Mouse (Mus musculus) ES-E14 (cell line): ENCODE data around the gene Padi6. TPM values are rescaled to one million over a fixed set of nuclear protein-coding genes. Genes with fewer than 3 reads are reported as not detected.

ENCODE experiments used
- DNase-seq: peaks from one replicate; pipeline ENCODE4 v3.0.0-alpha.2; 2013; ENCODE audit warnings: low read depth, low spot score
- H3K27ac ChIP-seq: 2 replicates; pipeline ENCODE4 v1.5.1; 2012; ENCODE audit warnings: low read depth, mild to moderate bottlenecking, low read length, moderate library complexity, mixed read lengths; ENCODE audit not compliant: poor library complexity, insufficient read depth, severe bottlenecking
- H3K36me3 ChIP-seq: 2 replicates; pipeline ENCODE4 v1.6.1; 2012; ENCODE audit warnings: mild to moderate bottlenecking, low read length, moderate library complexity, mixed read lengths; ENCODE audit not compliant: control insufficient read depth, poor library complexity, insufficient read depth, severe bottlenecking
- H3K4me1 ChIP-seq, 2 experiments: fragments of 150-350 bp in 1 of 2; sonication (generic) in 1 of 2; 2 replicates each; pipeline ENCODE4 v1.6.1; 2012; ENCODE audit warnings: low read length in 2 of 2, mild to moderate bottlenecking in 1 of 2, mixed read lengths in 1 of 2; ENCODE audit not compliant: control insufficient read depth in 2 of 2, insufficient read depth in 2 of 2, poor library complexity in 1 of 2
- H3K4me3 ChIP-seq, 2 experiments: fragments of 150-350 bp in 1 of 2; sonication (generic) in 1 of 2; 2 replicates each; pipeline ENCODE4 v1.5.1; 2012; ENCODE audit warnings: low read length in 2 of 2, low read depth in 1 of 2, mild to moderate bottlenecking in 1 of 2, mixed read lengths in 1 of 2; ENCODE audit not compliant: insufficient read depth in 1 of 2, poor library complexity in 1 of 2, severe bottlenecking in 1 of 2
- H3K9ac ChIP-seq: 2 replicates; pipeline ENCODE4 v1.6.1; 2012; ENCODE audit warnings: low read depth, mild to moderate bottlenecking, low read length, mixed read lengths; ENCODE audit not compliant: poor library complexity, insufficient read depth, severe bottlenecking
- H3K9me3 ChIP-seq: fragments of 150-350 bp; sonication (generic); 2 replicates; pipeline ENCODE4 v1.6.1; 2012; ENCODE audit warnings: low read depth, mild to moderate bottlenecking, low read length; ENCODE audit not compliant: control insufficient read depth, insufficient read depth
- CHD2 ChIP-seq: IDR thresholded peaks from 2 replicates; pipeline ENCODE4 v1.6.1; 2014; ENCODE audit warnings: mild to moderate bottlenecking, low read depth, low read length, inconsistent platforms
- HCFC1 ChIP-seq: IDR thresholded peaks from 2 replicates; pipeline ENCODE4 v1.6.1; 2012; ENCODE audit warnings: low read length, inconsistent platforms, borderline replicate concordance; ENCODE audit not compliant: insufficient read depth
- MAFK ChIP-seq: IDR thresholded peaks from 2 replicates; pipeline ENCODE4 v1.6.1; 2014; ENCODE audit warnings: mild to moderate bottlenecking, low read depth, low read length, inconsistent platforms; ENCODE audit not compliant: insufficient read depth
- ZC3H11A ChIP-seq: IDR thresholded peaks from 2 replicates; pipeline ENCODE4 v1.6.1; 2012; ENCODE audit warnings: low read depth, mild to moderate bottlenecking, inconsistent platforms, low read length, borderline replicate concordance
- ZNF384 ChIP-seq: IDR thresholded peaks from 2 replicates; pipeline ENCODE4 v1.6.1; 2012; ENCODE audit warnings: low read depth, low read length, inconsistent platforms
- in situ Hi-C, 2 experiments: fragments of 600-800 bp; cut with MboI; formaldehyde crosslinking; loops; one replicate each; pipeline ENCODE4 v1.15.1; 2025; ENCODE audit warnings: low sequenced_read_pairs in 2 of 2, inconsistent platforms in 1 of 2; ENCODE audit not compliant: unreplicated experiment in 2 of 2
- total RNA-seq: library from RNA; depleted of rRNA; stranded (reverse); fragments of 300-350 nt; gene quantifications from 2 replicates; pipeline ENCODE4 v1.2.3, GENCODE M21; 2012

Gene Padi6
- total RNA-seq, 1 experiment, result 0.09 TPM

DNA sequence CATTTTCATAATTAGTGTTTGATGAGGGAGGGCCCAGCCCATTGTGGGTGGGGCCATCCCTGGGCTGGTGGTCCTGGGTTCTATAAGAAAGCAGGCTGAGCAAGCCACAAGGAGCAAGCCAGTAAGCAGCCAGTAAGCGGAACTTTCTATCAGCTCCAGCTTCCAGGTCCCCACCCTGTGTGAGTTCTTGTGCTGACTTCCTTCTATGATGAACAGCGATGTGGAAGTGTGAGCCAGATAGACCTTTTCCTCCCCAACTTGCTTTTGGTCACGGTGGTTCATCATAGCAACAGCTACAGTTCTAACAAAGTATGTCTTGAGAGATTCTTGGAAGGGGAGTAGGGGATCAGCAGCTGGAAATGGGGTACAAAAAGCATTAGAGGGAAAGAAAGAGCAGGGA lies 23.5 kb upstream of the Padi6 start:
- Histone ChIP-seq H3K9ac (no peak overlapping the region), H3K4me1 (peaks cover 0 to 10% of the 10 kb centered on the region in 2 experiments; a peak in 1 of 4 replicates), H3K27ac (no peak overlapping the region), H3K4me3 (no peak overlapping the region), H3K36me3 (no peaks in the 10 kb centered on the region), H3K9me3 (no peaks in the 10 kb centered on the region)
- in situ Hi-C loops, result no loop called here
- no peak for DNase-seq
- no peak for TF ChIP-seq HCFC1
- TF ChIP-seq ZNF384, result no peak
- no peak for TF ChIP-seq ZC3H11A

- DNase-seq, result peak; percentile 78
- H3K9ac ChIP-seq, result no peak overlapping the region
- no peaks in the 10 kb centered on the region for H3K4me1 ChIP-seq
- no peak overlapping the region for H3K27ac ChIP-seq
- in situ Hi-C loops, result no loop called here
- TF ChIP-seq ZC3H11A (0 out of 2 replicates have a peak, but pooled peaks have one; percentile 26), ZNF384 (no peak)
- no peaks in the 10 kb centered on the region for H3K9me3 ChIP-seq
- no peaks in the 10 kb centered on the region for H3K36me3 ChIP-seq
- no peak overlapping the region for H3K4me3 ChIP-seq
Measured at GRCm38 (mm10) chr4:140763158-140763557, 20.7 kb upstream of the Padi6 start.

- no peak overlapping the region for H3K4me3 ChIP-seq
- H3K27ac ChIP-seq, result no peak overlapping the region
- DNase-seq, result no peak
- no peak for TF ChIP-seq MAFK
- no peak for TF ChIP-seq ZC3H11A
- no peak for TF ChIP-seq HCFC1
- TF ChIP-seq CHD2, result no peak
- no peak for TF ChIP-seq ZNF384
- H3K4me1 ChIP-seq, result peaks cover 0 to 4% of the 10 kb centered on the region in 2 experiments; a peak in 1 of 4 replicates
- in situ Hi-C loops, result no loop called here
- H3K9me3 ChIP-seq, result no peaks in the 10 kb centered on the region
- H3K9ac ChIP-seq, result no peak overlapping the region
- H3K36me3 ChIP-seq, result no peaks in the 10 kb centered on the region
Measured at GRCm38 (mm10) chr4:140761601-140762000, 19.2 kb upstream of the Padi6 start.

DNA sequence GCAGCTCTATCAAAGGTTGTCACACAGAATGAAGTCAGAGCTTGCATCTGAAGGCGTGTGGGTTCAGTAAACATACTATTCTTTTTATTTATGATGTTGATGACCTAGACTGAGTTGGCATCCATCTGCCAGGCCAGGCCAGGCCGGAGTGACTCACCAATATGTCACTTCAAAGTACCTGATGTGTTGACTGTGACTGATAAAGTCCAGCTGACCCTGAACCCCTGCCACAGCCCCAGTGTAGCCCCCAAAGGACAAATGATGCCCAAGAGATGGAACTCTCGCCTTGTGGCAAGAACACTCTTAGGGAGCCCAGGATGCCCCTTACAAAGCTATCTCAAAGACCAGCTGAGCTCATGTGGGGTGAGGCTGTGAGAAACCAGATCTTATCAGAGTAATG lies 13.4 kb upstream of the Padi6 start:
- in situ Hi-C loops, result no loop called here
- H3K27ac ChIP-seq, result no peak overlapping the region
- no peak for DNase-seq
- no peak overlapping the region for H3K4me3 ChIP-seq
- TF ChIP-seq ZC3H11A (no peak), MAFK (no peak), ZNF384 (no peak), HCFC1 (no peak), CHD2 (no peak)
- H3K36me3 ChIP-seq, result no peaks in the 10 kb centered on the region
- no peaks in the 10 kb centered on the region for H3K9me3 ChIP-seq
- H3K9ac ChIP-seq, result no peak overlapping the region
- peaks cover 0 to 7% of the 10 kb centered on the region in 2 experiments; a peak in 1 of 4 replicates for H3K4me1 ChIP-seq

DNA sequence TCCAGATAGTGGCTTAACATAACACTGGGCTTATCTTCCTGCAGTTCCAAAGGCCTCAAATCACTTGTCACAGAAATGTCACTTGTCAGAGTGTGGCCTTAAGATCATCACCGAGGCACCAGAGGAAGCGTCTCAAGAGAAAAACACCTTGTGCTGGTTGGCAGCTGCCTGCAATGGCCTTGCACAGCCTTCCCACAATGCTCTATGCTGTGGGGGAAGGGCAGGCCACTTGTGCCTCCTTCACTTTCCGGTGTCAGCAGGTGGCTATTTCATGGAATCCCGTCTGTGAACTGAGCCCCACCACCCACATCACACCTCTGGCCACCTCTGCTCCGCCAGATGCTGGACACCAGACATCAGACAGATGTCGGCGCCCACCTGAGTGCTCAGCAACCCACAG lies 10.9 kb upstream of the Padi6 start:
- H3K27ac ChIP-seq, result no peak overlapping the region
- in situ Hi-C loops, result no loop called here
- no peak for DNase-seq
- no peaks in the 10 kb centered on the region for H3K36me3 ChIP-seq
- H3K4me1 ChIP-seq, result peaks cover 0 to 12% of the 10 kb centered on the region in 2 experiments; a peak in 1 of 4 replicates
- H3K9me3 ChIP-seq, result no peaks in the 10 kb centered on the region
- TF ChIP-seq ZNF384 (no peak), ZC3H11A (no peak), MAFK (no peak), CHD2 (no peak), HCFC1 (no peak)
- H3K9ac ChIP-seq, result no peak overlapping the region
- no peak overlapping the region for H3K4me3 ChIP-seq
